Comparison of ENCODE assay signal across 25 mouse cellular contexts in the genomic region with DNA sequence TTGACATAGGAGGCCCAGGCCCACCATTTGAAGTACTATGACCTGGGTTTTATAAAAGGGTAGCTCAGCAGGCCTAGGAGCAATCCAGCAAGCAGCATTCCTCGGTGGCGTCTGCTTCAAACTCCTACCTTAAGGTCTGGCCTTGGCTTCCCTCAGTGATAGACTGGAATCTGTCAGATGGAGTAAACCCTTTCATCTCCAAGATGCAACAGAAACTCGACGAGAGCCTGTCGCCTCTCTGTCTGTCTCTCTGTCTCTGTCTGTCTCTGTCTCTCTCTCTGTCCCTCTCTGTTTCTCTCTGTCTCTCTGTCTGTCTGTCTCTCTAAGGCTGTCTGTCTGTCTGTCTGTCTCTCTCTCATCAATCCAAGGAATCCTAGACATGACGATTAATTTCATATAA. TPM values are rescaled to one million over a fixed set of nuclear protein-coding genes. Genes with fewer than 3 reads are reported as not detected.
"Had no signal": no experiment of that assay in that cellular context is flagged by ENCODE, and none has a peak within 500 bp of the region (broad histone marks: within the 10 kb centered on the region; RNA-seq: fewer than 3 reads in every experiment).

No protein-coding gene starts in this region.

RNA-seq across cellular contexts. Expression of gene Zfp978, which starts 42.4 kb away (rescaled TPM):
- total RNA-seq: gastrocnemius, adult 18-20 months; gastrocnemius, adult 8-10 months; gastrocnemius, postnatal 14 days; gastrocnemius, postnatal 36 days; hematopoietic stem cell, adult 5-6 weeks; hindbrain, postnatal 0 days; layer of hippocampus, adult 18-20 months; layer of hippocampus, adult 8-10 months; layer of hippocampus, postnatal 14 days; layer of hippocampus, postnatal 36 days; left cerebral cortex, adult 18-20 months; left cerebral cortex, postnatal 10 days; left cerebral cortex, postnatal 25 days; left cerebral cortex, postnatal 4 days had no signal
- polyA plus RNA-seq: gonadal fat pad, adult 2 months; heart, embryonic 11.5 days; heart, embryonic 15.5 days; hindbrain, embryonic 13.5 days; intestine, embryonic 14.5 days; intestine, embryonic 16.5 days; kidney, adult 2 months; kidney, embryonic 15.5 days; large intestine, adult 2 months; limb, embryonic 12.5 days; limb, embryonic 14.5 days had no signal
